Mouse (Mus musculus) limb, embryonic 11.5 days (tissue): ENCODE results near the gene Gm4969. TPM values are rescaled to one million over a fixed set of nuclear protein-coding genes. Genes with fewer than 3 reads are reported as not detected.

Experiments
- ATAC-seq: fragments of 200-750 bp; cut with Nextera tagmentation; 2 replicates; pipeline ENCODE4 v1.8.0; 2017; ENCODE audit warnings: low read depth; ENCODE audit not compliant: insufficient number of reproducible peaks, low FRiP score, low TSS enrichment
- DNase-seq: peaks from one replicate; pipeline ENCODE4 v3.0.0-alpha.2; 2015; ENCODE audit warnings: low spot score
- H3K27ac ChIP-seq: fragments of 300-500 bp; sonication (generic); replicated peaks from 2 replicates; pipeline ENCODE4 v1.5.1; 2014; ENCODE audit warnings: low read depth, mild to moderate bottlenecking, low read length
- H3K27me3 ChIP-seq: fragments of 300-500 bp; sonication (generic); 2 replicates; pipeline ENCODE4 v1.6.1; 2014; ENCODE audit warnings: mild to moderate bottlenecking, low read length, mixed read lengths; ENCODE audit not compliant: control insufficient read depth, insufficient read depth
- H3K36me3 ChIP-seq: fragments of 300-500 bp; sonication (generic); 2 replicates; pipeline ENCODE4 v1.6.1; 2014; ENCODE audit warnings: mild to moderate bottlenecking, low read length, moderate library complexity, mixed read lengths; ENCODE audit not compliant: control insufficient read depth, insufficient read depth
- H3K4me1 ChIP-seq: fragments of 300-500 bp; sonication (generic); 2 replicates; pipeline ENCODE4 v1.6.1; 2014; ENCODE audit warnings: low read length, mixed read lengths; ENCODE audit not compliant: control insufficient read depth, insufficient read depth
- H3K4me2 ChIP-seq: fragments of 300-500 bp; sonication (generic); 2 replicates; pipeline ENCODE4 v1.6.1; 2014; ENCODE audit warnings: low read depth, mild to moderate bottlenecking, moderate library complexity; ENCODE audit not compliant: severe bottlenecking
- H3K4me3 ChIP-seq: fragments of 300-500 bp; sonication (generic); 2 replicates; pipeline ENCODE4 v1.5.1; 2014; ENCODE audit warnings: low read depth, low read length
- H3K9ac ChIP-seq: fragments of 300-500 bp; sonication (generic); 2 replicates; pipeline ENCODE4 v1.6.1; 2014; ENCODE audit warnings: mild to moderate bottlenecking, low read length
- H3K9me3 ChIP-seq: fragments of 300-500 bp; sonication (generic); 2 replicates; pipeline ENCODE4 v1.6.1; 2016; ENCODE audit warnings: low read length; ENCODE audit not compliant: control insufficient read depth
- WGBS: fragments of 180-500 bp; shearing (Covaris S2); extraction: QIAGEN DNeasy Blood & Tissue Kit; methylation state at CpG from one replicate; pipeline ENCODE4 v1.1.7; 2014; 5-methylcytosine and 5-hydroxymethylcytosine counted together
- polyA plus RNA-seq: library from polyadenylated mRNA; unstranded; fragments of >200 nt; fragmentation: Nextera tagmentation; extraction: Ambion mirVana; gene quantifications from 2 replicates; pipeline ENCODE4 v1.2.1, GENCODE M21; 2014

Gene Gm4969
- polyA plus RNA-seq, 1 experiment from 2014 or later = 2.0 TPM

GRCm38 (mm10) chr7:19129396-19129795 is 11.2 kb upstream of the Gm4969 start:
- WGBS = 97% methylated on average over 5 of the region's 5 CpGs
- H3K9ac ChIP-seq = no peak overlapping the region
- no peaks in the 10 kb centered on the region for H3K9me3 ChIP-seq
- no peak overlapping the region for H3K4me2 ChIP-seq
- ATAC-seq = no peak
- no peak overlapping the region for H3K4me3 ChIP-seq
- H3K27me3 ChIP-seq = no peaks in the 10 kb centered on the region
- DNase-seq = no peak
- no peaks in the 10 kb centered on the region for H3K4me1 ChIP-seq
- H3K36me3 ChIP-seq = peaks cover 2% of the 10 kb centered on the region; the same call in 1 of the 2 replicates
- H3K27ac ChIP-seq = no peak overlapping the region

DNA sequence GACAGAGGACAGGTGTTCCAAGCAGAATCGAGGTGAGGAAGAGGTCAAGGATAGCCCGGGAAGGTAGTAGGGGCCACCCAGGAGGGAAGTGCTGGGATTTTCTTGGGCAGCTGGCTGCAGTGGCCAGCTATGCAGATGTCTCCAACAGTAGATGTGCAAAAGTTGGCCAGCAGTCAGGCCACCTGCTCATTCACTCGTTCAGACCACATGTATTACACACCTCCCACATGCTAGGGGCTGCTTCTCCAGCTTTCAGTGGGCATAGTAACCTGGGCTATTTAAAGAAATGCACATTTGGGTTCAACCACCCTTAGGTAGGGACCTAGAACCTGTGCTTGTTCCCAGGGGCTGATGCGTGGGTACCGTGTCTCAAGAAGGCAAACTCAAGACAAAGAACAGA is 9.6 kb upstream of the Gm4969 start:
- Histone ChIP-seq H3K4me1 (no peaks in the 10 kb centered on the region), H3K4me2 (no peak overlapping the region), H3K36me3 (peaks cover 2% of the 10 kb centered on the region; the same call in 1 of the 2 replicates), H3K27ac (no peak overlapping the region), H3K9ac (no peak overlapping the region), H3K9me3 (no peaks in the 10 kb centered on the region), H3K27me3 (no peaks in the 10 kb centered on the region), H3K4me3 (no peak overlapping the region)
- DNase-seq (no peak), ATAC-seq (no peak)
- 82% methylated on average over 5 of the region's 5 CpGs for WGBS

- Histone ChIP-seq H3K4me2 (no peak overlapping the region), H3K4me3 (no peak overlapping the region), H3K9me3 (no peaks in the 10 kb centered on the region), H3K9ac (no peak overlapping the region), H3K27me3 (no peaks in the 10 kb centered on the region), H3K27ac (no peak overlapping the region), H3K4me1 (peaks cover 6% of the 10 kb centered on the region; the same call in 1 of the 2 replicates), H3K36me3 (peaks cover 2% of the 10 kb centered on the region; the same call in 1 of the 2 replicates)
- 88% methylated on average over 6 of the region's 6 CpGs for WGBS
- DNase-seq = no peak
- ATAC-seq = no peak
Observed at GRCm38 (mm10) chr7:19124713-19125112, 6.5 kb upstream of the Gm4969 start.

DNA sequence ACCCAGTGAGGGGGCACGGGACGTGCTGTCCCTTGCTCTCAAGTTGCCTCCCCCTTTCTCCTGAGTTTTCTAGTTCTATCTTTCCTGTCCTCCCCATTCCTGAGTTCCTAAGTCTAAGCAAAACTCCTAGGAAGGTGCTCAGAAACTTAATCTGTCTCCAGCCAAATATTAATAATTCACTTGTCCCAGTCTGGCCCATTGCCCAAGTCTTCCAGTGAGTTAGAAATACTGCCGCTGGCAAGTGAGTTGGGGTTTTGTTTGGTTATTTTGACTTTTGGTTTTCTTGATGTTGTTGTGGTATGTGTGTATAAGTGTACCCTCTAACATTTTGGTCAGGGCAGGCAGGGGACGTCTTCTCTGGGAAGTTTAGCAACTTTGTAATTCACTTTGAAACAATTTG is 3.5 kb upstream of the Gm4969 start:
- ATAC-seq = no peak
- WGBS = 95% methylated on average over 4 of the region's 4 CpGs

GRCm38 (mm10) chr7:19119631-19120429 is 1.7 kb upstream of the Gm4969 start, which contains the start of gene Fbxo46:
TSS of gene Fbxo46 (plus strand) at chr7:19119859.
- Histone ChIP-seq H3K36me3 (peaks cover 2% of the 10 kb centered on the region; the same call in 1 of the 2 replicates), H3K27me3 (no peaks in the 10 kb centered on the region), H3K27ac (no peak within 1 kb of the TSS), H3K4me2 (peak within 1 kb of the TSS; percentile 63), H3K4me3 (peak within 1 kb of the TSS; percentile 43), H3K9me3 (peaks cover 4% of the 10 kb centered on the region; the same call in 1 of the 2 replicates), H3K4me1 (peaks cover 6% of the 10 kb centered on the region; the same call in 1 of the 2 replicates), H3K9ac (peak within 1 kb of the TSS; percentile 45)
- peak; percentile 89 for ATAC-seq
- 2% methylated on average over 34 of the region's 34 CpGs for WGBS
- DNase-seq = peak; percentile 93

More for the DNA sequence above, 3.5 kb upstream of the Gm4969 start:
- Histone ChIP-seq H3K4me1 (peaks cover 6% of the 10 kb centered on the region; the same call in 1 of the 2 replicates), H3K4me2 (no peak overlapping the region), H3K36me3 (peaks cover 2% of the 10 kb centered on the region; the same call in 1 of the 2 replicates), H3K9ac (no peak overlapping the region), H3K9me3 (peaks cover 4% of the 10 kb centered on the region; the same call in 1 of the 2 replicates), H3K27ac (no peak overlapping the region), H3K27me3 (no peaks in the 10 kb centered on the region), H3K4me3 (no peak overlapping the region)
- no peak for DNase-seq

- Histone ChIP-seq H3K9ac (no peak overlapping the region), H3K4me3 (no peak overlapping the region), H3K9me3 (peaks cover 4% of the 10 kb centered on the region; the same call in 1 of the 2 replicates), H3K36me3 (no peaks in the 10 kb centered on the region), H3K4me2 (no peak overlapping the region), H3K27ac (no peak overlapping the region), H3K27me3 (no peaks in the 10 kb centered on the region), H3K4me1 (peaks cover 6% of the 10 kb centered on the region; the same call in 1 of the 2 replicates)
- ATAC-seq = peak; percentile 4; the same call in 1 of the 2 replicates
- no peak for DNase-seq
- WGBS = 94% methylated on average over 8 of the region's 8 CpGs
Observed at GRCm38 (mm10) chr7:19119083-19119482, 915 bp upstream of the Gm4969 start.

DNA sequence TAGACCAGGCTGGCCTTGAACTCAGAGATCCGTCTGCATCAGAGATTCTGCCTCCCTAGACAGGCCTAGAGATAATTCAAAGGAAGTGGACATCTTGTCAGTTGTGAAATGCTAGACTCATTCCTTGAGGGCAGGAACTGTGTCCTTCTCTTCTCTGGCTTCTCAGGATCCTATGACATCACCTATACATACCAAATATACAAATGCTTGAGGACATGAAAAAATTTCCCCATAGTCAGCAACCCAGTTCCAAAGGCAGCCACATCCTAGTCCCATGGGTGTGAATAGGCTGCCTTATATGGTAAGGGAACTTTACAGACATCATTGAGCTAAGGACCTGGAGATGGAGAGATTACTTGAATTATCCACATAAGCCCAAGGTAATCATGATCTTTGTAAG is 8.6 kb downstream of the Gm4969 start:
- H3K27me3 ChIP-seq = no peaks in the 10 kb centered on the region
- DNase-seq (no peak), ATAC-seq (no peak)
- 78% methylated on average over 1 of the region's 1 CpGs for WGBS
- no peaks in the 10 kb centered on the region; the same call in 1 of the 2 replicates for H3K36me3 ChIP-seq
- H3K9me3 ChIP-seq = no peaks in the 10 kb centered on the region
- no peak overlapping the region for H3K4me2 ChIP-seq
- H3K4me1 ChIP-seq = no peaks in the 10 kb centered on the region
- H3K27ac ChIP-seq = no peak overlapping the region
- no peak overlapping the region for H3K9ac ChIP-seq
- no peak overlapping the region for H3K4me3 ChIP-seq

GRCm38 (mm10) chr7:19107436-19107835 is 10.7 kb downstream of the Gm4969 start:
- H3K4me2 ChIP-seq = no peak overlapping the region
- ATAC-seq = no peak
- WGBS = 65% methylated on average over 3 of the region's 3 CpGs

More at GRCm38 (mm10) chr7:19107436-19107835, 10.7 kb downstream of the Gm4969 start:
- Histone ChIP-seq H3K27me3 (no peaks in the 10 kb centered on the region), H3K27ac (no peak overlapping the region), H3K4me3 (no peak overlapping the region), H3K4me1 (no peaks in the 10 kb centered on the region), H3K9ac (no peak overlapping the region), H3K36me3 (no peaks in the 10 kb centered on the region), H3K9me3 (no peaks in the 10 kb centered on the region)
- no peak for DNase-seq
